Mouse (Mus musculus) E14TG2a.4 (cell line): ENCODE results near the gene Slmap.

ENCODE experiments used
- H3K27me3 ChIP-seq: 2 replicates; pipeline ENCODE4 v1.6.1; 2014; ENCODE audit warnings: low read length, control low read depth; ENCODE audit not compliant: insufficient read depth
- H3K36me3 ChIP-seq: 2 replicates; pipeline ENCODE4 v1.6.1; 2014; ENCODE audit warnings: low read length, control low read depth; ENCODE audit not compliant: insufficient read depth
- H3K4me1 ChIP-seq: replicated peaks from 2 replicates; pipeline ENCODE4 v1.6.1; 2014; ENCODE audit warnings: low read depth, low read length, control low read depth
- H3K4me3 ChIP-seq: replicated peaks from 2 replicates; pipeline ENCODE4 v1.5.1; 2014; ENCODE audit warnings: mild to moderate bottlenecking, low read length
- H3K9me3 ChIP-seq: 2 replicates; pipeline ENCODE4 v1.6.1; 2014; ENCODE audit warnings: low read length, control low read depth
- CTCF ChIP-seq: conservative IDR thresholded peaks from 2 replicates; pipeline ENCODE4 v1.5.1; 2014; ENCODE audit warnings: low read length
- NANOG ChIP-seq: IDR thresholded peaks from 2 replicates; pipeline ENCODE4 v1.6.1; 2014; ENCODE audit warnings: borderline replicate concordance, low read length, mixed read lengths
- POU5F1 ChIP-seq: IDR thresholded peaks from 2 replicates; pipeline ENCODE4 v1.6.1; 2014; ENCODE audit warnings: low read length, borderline replicate concordance

Gene Slmap

GRCm38 (mm10) chr14:26500136-26500933 lies 34.4 kb downstream of the Slmap start:
- Histone ChIP-seq H3K9me3 (no peaks in the 10 kb centered on the region), H3K4me3 (no peak overlapping the region), H3K4me1 (no peaks in the 10 kb centered on the region), H3K27me3 (no peaks in the 10 kb centered on the region), H3K36me3 (peaks cover 10% of the 10 kb centered on the region)
- TF ChIP-seq CTCF = no peak
- TF ChIP-seq NANOG = no peak
- no peak for TF ChIP-seq POU5F1

DNA sequence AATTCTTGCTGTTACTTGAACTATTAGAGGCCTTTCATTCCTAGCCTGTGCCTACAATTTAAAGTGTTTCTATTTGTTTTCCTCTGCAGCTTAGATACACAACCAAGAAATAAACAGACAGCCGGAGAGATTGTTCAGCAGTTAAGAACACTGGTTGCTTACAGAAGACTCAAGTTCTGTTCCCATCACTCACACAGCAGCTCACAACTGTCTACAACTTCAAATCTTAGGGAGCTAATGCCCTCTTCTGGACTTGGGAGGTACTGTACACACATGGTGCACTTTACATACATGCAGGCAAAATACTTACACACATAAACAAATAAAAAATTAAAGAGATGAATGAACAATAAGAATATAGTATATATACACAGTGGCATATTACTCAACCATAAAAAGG lies 39.7 kb downstream of the Slmap start:
- Histone ChIP-seq H3K9me3 (no peaks in the 10 kb centered on the region), H3K36me3 (no peaks in the 10 kb centered on the region), H3K4me3 (no peak overlapping the region), H3K27me3 (no peaks in the 10 kb centered on the region), H3K4me1 (no peaks in the 10 kb centered on the region)
- TF ChIP-seq NANOG = no peak
- peak; percentile 39; the same call in 1 of the 2 replicates for TF ChIP-seq CTCF

DNA sequence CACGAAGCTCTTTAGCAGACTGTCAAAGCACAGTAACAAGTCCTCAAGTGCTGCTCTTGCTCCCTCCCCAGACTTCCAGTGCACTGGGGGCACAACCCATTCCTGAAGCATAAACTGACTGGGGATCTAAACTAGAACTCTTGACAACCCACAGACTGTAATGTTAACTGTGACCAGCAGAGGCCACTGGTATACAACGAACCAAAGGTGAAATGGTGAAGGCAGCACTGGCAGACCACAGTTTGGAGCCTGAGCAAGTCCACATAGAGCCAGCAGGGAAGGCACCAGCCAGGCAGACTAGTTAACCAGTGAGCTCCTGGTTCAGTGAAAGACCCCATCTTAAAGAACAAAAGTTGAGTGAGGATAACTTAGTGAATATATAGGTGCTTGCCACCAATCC lies 43.6 kb downstream of the Slmap start:
- Histone ChIP-seq H3K36me3 (peaks cover 3% of the 10 kb centered on the region; the same call in 1 of the 2 replicates), H3K27me3 (no peaks in the 10 kb centered on the region), H3K9me3 (no peaks in the 10 kb centered on the region), H3K4me3 (no peak overlapping the region), H3K4me1 (peaks cover 25% of the 10 kb centered on the region)
- TF ChIP-seq NANOG (no peak), CTCF (peak; percentile 88)

DNA sequence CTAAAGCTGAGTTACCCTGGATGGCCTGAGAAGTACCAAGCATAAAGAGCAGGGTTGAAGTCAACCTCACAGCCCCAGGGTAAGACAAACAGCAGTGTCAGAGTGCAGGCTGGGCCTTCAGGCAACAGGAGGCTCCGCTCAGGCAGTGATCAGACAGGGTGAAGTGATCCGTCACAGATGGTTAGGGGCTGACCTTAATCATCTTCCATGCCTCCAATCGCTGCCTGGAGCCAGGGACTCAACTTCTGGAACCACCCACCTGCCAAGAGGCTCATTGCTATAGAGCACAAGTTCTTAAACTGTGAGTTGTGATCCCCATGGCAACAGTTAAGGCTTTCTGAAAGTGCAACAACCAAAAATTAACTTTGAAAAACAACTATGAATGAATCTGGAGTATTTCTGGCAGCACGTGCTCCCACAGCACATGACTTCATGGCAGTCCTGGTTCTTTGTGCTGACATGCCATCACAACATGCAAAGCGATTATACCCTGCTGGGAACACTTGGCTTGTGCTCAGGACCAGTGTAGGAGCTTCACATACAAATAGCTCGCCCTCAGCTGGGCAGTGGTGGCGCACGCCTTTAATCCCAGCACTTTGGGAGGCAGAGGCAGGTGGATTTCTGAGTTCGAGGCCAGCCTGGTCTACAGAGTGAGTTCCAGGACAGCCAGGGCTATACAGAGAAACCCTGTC lies 46.3 kb downstream of the Slmap start:
- Histone ChIP-seq H3K4me1 (peaks cover 35% of the 10 kb centered on the region), H3K27me3 (no peaks in the 10 kb centered on the region), H3K36me3 (peaks cover 3% of the 10 kb centered on the region; the same call in 1 of the 2 replicates), H3K9me3 (no peaks in the 10 kb centered on the region), H3K4me3 (no peak overlapping the region; the same call in 1 of the 2 replicates)
- TF ChIP-seq POU5F1 (no peak), NANOG (no peak), CTCF (no peak)

GRCm38 (mm10) chr14:26486416-26487198 lies 48.1 kb downstream of the Slmap start:
- peaks cover 3% of the 10 kb centered on the region; the same call in 1 of the 2 replicates for H3K36me3 ChIP-seq
- no peak overlapping the region for H3K4me3 ChIP-seq
- no peaks in the 10 kb centered on the region for H3K9me3 ChIP-seq
- H3K27me3 ChIP-seq = no peaks in the 10 kb centered on the region
- TF ChIP-seq POU5F1 = no peak
- TF ChIP-seq CTCF = peak; percentile 50
- H3K4me1 ChIP-seq = peaks cover 35% of the 10 kb centered on the region

DNA sequence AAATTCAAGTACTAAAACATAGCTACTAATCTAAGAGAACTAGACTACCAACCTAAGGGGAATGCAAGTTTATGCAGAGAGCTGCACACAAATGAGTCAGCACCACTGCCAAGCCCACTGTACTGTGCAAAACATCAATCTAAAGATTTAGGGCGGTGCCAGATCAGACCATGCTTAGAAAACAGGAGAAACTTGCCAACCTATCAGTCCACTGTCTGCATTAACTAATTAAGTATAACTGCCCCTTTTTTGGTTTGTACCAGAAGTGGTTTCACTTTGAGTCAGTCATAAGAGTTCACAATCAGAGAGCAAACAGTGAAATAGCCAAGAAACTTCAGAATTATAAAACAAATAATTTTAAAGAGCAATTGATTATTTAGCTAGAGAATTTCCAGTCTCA lies 53.3 kb downstream of the Slmap start:
- TF ChIP-seq POU5F1 (no peak), CTCF (no peak), NANOG (no peak)
- Histone ChIP-seq H3K9me3 (no peaks in the 10 kb centered on the region), H3K4me3 (no peak overlapping the region), H3K36me3 (peaks cover 5% of the 10 kb centered on the region), H3K27me3 (no peaks in the 10 kb centered on the region), H3K4me1 (peaks cover 25% of the 10 kb centered on the region)

- no peak overlapping the region for H3K4me3 ChIP-seq
- peaks cover 5% of the 10 kb centered on the region for H3K36me3 ChIP-seq
- TF ChIP-seq NANOG (no peak), POU5F1 (no peak), CTCF (no peak)
- no peaks in the 10 kb centered on the region for H3K27me3 ChIP-seq
- no peaks in the 10 kb centered on the region for H3K9me3 ChIP-seq
- peaks cover 13% of the 10 kb centered on the region for H3K4me1 ChIP-seq
Measured at GRCm38 (mm10) chr14:26477738-26478137, 57.0 kb downstream of the Slmap start.

DNA sequence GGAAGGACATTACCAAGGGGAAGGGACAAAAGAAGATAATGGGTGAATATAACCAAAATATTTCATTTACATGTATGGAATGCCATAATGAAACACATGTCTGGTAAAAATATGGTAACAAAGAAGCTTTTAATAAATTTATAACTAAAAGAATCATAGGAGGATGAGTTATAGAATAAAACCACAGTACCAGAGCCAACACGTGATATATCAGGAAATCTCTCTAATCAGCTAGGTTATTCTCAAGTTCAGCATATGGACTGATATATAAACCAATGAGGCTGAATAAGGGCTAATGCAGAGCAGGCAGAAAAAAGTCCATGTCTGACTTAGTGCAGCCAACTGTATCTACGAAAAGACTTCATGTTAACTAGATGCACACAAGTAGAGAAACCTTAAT lies 58.3 kb downstream of the Slmap start:
- Histone ChIP-seq H3K4me3 (no peak overlapping the region), H3K27me3 (no peaks in the 10 kb centered on the region), H3K4me1 (peaks cover 13% of the 10 kb centered on the region), H3K36me3 (peaks cover 5% of the 10 kb centered on the region), H3K9me3 (no peaks in the 10 kb centered on the region)
- TF ChIP-seq CTCF (no peak), POU5F1 (no peak), NANOG (no peak)
